Mouse (Mus musculus) kidney, adult 2 months (tissue): ENCODE measurements around the gene Gpr160.

Experiments
- CTCF ChIP-seq: fragments of 200-500 bp; conservative IDR thresholded peaks from 2 replicates; pipeline ENCODE4 v1.5.1; 2011; ENCODE audit warnings: low read depth, mild to moderate bottlenecking, control low read depth, low read length, moderate library complexity, mixed read lengths; ENCODE audit not compliant: insufficient read depth, insufficient read length
- POLR2A ChIP-seq: fragments of 200-500 bp; IDR thresholded peaks from one replicate; pipeline ENCODE4 v1.6.1; 2011; ENCODE audit warnings: low read depth, low read length, control low read depth

DNA sequence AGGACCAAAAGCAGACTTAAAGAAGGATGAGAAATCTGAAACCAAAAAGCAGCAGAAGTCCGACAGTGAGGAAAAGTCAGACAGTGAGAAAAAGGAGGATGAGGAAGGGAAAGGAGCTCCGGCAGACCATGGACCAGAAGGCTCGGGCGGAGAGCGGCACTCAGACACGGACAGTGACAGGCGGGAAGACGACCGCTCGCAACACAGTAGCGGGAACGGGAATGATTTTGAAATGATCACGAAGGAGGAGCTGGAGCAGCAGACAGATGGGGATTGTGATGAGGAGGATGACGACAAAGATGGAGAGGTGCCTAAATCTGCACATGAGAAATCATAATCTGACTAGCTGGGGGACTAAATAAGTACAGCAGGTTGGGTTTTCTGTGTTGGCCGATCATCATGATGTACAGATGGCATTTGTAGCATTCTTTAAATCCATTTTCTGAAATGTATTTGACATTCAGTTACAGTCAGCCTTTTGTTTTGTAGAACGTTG, 37.1 kb upstream of the Gpr160 start:
- TF ChIP-seq CTCF (no peak), POLR2A (no peak)
